Mouse (Mus musculus): ENCODE results near the gene Ubac1. TPM values are rescaled to one million over a fixed set of nuclear protein-coding genes. Genes with fewer than 3 reads are reported as not detected.
A peak's percentile ranks its signal among the peaks of the same experiment; 100 is the strongest.

The Ubac1 gene
- polyA plus RNA-seq, 1 experiment from 2014 or later: 114 TPM

- H3K4me2 ChIP-seq: peak overlapping the region; percentile 89
- peak; percentile 4; the same call in 1 of the 2 replicates for ATAC-seq (ENCODE audit: low FRiP score)
- H3K4me1 ChIP-seq (replicated peaks): peaks cover 41% of the 10 kb centered on the region
- 2% methylated on average over 37 of the region's 38 CpGs for WGBS
- H3K27ac ChIP-seq: peak overlapping the region; percentile 89
- H3K9me3 ChIP-seq: no peaks in the 10 kb centered on the region
- H3K36me3 ChIP-seq: peaks cover 5% of the 10 kb centered on the region
- H3K4me3 ChIP-seq: peak overlapping the region; percentile 85
- peak overlapping the region; percentile 91 for H3K9ac ChIP-seq
- no peaks in the 10 kb centered on the region for H3K27me3 ChIP-seq
Measured at GRCm38 (mm10) chr2:26020714-26021560, 610 bp downstream of the Ubac1 start.

- no peak for ATAC-seq (ENCODE audit: low FRiP score)
- H3K27me3 ChIP-seq: no peaks in the 10 kb centered on the region
- H3K27ac ChIP-seq: no peak overlapping the region
- H3K4me3 ChIP-seq: peak overlapping the region; percentile 85
- H3K9me3 ChIP-seq: no peaks in the 10 kb centered on the region
- H3K9ac ChIP-seq: peak overlapping the region; percentile 91; the same call in 1 of the 2 replicates
- peaks cover 41% of the 10 kb centered on the region for H3K4me1 ChIP-seq (replicated peaks)
- 93% methylated on average over 3 of the region's 3 CpGs for WGBS
- H3K36me3 ChIP-seq: peaks cover 15% of the 10 kb centered on the region
- H3K4me2 ChIP-seq: peak overlapping the region; percentile 89
Measured at GRCm38 (mm10) chr2:26019923-26020322, 1.6 kb downstream of the Ubac1 start.

- H3K4me3 ChIP-seq: no peak overlapping the region
- peaks cover 39% of the 10 kb centered on the region for H3K36me3 ChIP-seq
- no peak overlapping the region for H3K4me2 ChIP-seq
- WGBS: 80% methylated on average over 4 of the region's 4 CpGs
- peaks cover 39% of the 10 kb centered on the region for H3K4me1 ChIP-seq (replicated peaks)
- ATAC-seq (ENCODE audit: low FRiP score): no peak
- no peaks in the 10 kb centered on the region for H3K27me3 ChIP-seq
- H3K27ac ChIP-seq: no peak overlapping the region
- H3K9ac ChIP-seq: peak overlapping the region; percentile 31; the same call in 1 of the 2 replicates
- H3K9me3 ChIP-seq: no peaks in the 10 kb centered on the region
Measured at GRCm38 (mm10) chr2:26017326-26017725, 4.2 kb downstream of the Ubac1 start.

GRCm38 (mm10) chr2:26013674-26014073 lies 7.9 kb downstream of the Ubac1 start:
- no peaks in the 10 kb centered on the region for H3K9me3 ChIP-seq
- no peak for ATAC-seq (ENCODE audit: low FRiP score)
- peaks cover 16% of the 10 kb centered on the region for H3K4me1 ChIP-seq (replicated peaks)
- H3K9ac ChIP-seq: no peak overlapping the region
- no peaks in the 10 kb centered on the region for H3K27me3 ChIP-seq
- H3K36me3 ChIP-seq: peaks cover 76% of the 10 kb centered on the region
- H3K27ac ChIP-seq: no peak overlapping the region
- H3K4me3 ChIP-seq: no peak overlapping the region
- H3K4me2 ChIP-seq: no peak overlapping the region
- 92% methylated on average over 3 of the region's 3 CpGs for WGBS

- Histone ChIP-seq H3K27me3 (no peaks in the 10 kb centered on the region), H3K4me2 (no peak overlapping the region), H3K4me1 (replicated peaks) (no peaks in the 10 kb centered on the region), H3K27ac (no peak overlapping the region), H3K9me3 (no peaks in the 10 kb centered on the region), H3K36me3 (peaks cover 99% of the 10 kb centered on the region), H3K9ac (no peak overlapping the region), H3K4me3 (no peak overlapping the region)
- no peak for ATAC-seq (ENCODE audit: low FRiP score)
- WGBS: 69% methylated on average over 1 of the region's 1 CpGs
Measured at GRCm38 (mm10) chr2:26011420-26011819, 10.1 kb downstream of the Ubac1 start.

- Histone ChIP-seq H3K4me1 (replicated peaks) (0 out of 2 replicates have a peak, but pooled peaks cover 4% of the 10 kb centered on the region), H3K4me2 (no peak overlapping the region), H3K4me3 (no peak overlapping the region), H3K27me3 (no peaks in the 10 kb centered on the region), H3K36me3 (peaks cover 95% of the 10 kb centered on the region), H3K27ac (no peak overlapping the region), H3K9me3 (no peaks in the 10 kb centered on the region), H3K9ac (no peak overlapping the region)
- ATAC-seq (ENCODE audit: low FRiP score): no peak
- 88% methylated on average over 2 of the region's 2 CpGs for WGBS
Measured at GRCm38 (mm10) chr2:26002001-26002400, 19.5 kb downstream of the Ubac1 start.

GRCm38 (mm10) chr2:26001136-26001535 lies 20.4 kb downstream of the Ubac1 start:
- no peak for ATAC-seq (ENCODE audit: low FRiP score)
- H3K36me3 ChIP-seq: peaks cover 95% of the 10 kb centered on the region
- H3K27me3 ChIP-seq: no peaks in the 10 kb centered on the region
- 96% methylated on average over 5 of the region's 5 CpGs for WGBS
- no peaks in the 10 kb centered on the region for H3K9me3 ChIP-seq
- no peak overlapping the region for H3K27ac ChIP-seq
- no peak overlapping the region for H3K4me3 ChIP-seq
- H3K9ac ChIP-seq: no peak overlapping the region
- 0 out of 2 replicates have a peak, but pooled peaks cover 4% of the 10 kb centered on the region for H3K4me1 ChIP-seq (replicated peaks)
- H3K4me2 ChIP-seq: no peak overlapping the region

GRCm38 (mm10) chr2:25997716-25998115 lies 23.8 kb downstream of the Ubac1 start:
- no peak overlapping the region for H3K4me3 ChIP-seq
- peaks cover 66% of the 10 kb centered on the region for H3K36me3 ChIP-seq
- no peak for ATAC-seq (ENCODE audit: low FRiP score)
- H3K9me3 ChIP-seq: no peaks in the 10 kb centered on the region
- no peak overlapping the region for H3K9ac ChIP-seq
- no peaks in the 10 kb centered on the region for H3K27me3 ChIP-seq
- 0 out of 2 replicates have a peak, but pooled peaks cover 4% of the 10 kb centered on the region for H3K4me1 ChIP-seq (replicated peaks)
- H3K27ac ChIP-seq: no peak overlapping the region
- H3K4me2 ChIP-seq: no peak overlapping the region
- 97% methylated on average over 3 of the region's 3 CpGs for WGBS

GRCm38 (mm10) chr2:25994791-25995190 lies 26.8 kb downstream of the Ubac1 start:
- H3K27me3 ChIP-seq: no peaks in the 10 kb centered on the region
- ATAC-seq (ENCODE audit: low FRiP score): no peak
- 87% methylated on average over 3 of the region's 3 CpGs for WGBS

GRCm38 (mm10) chr2:25992285-25992684 lies 29.3 kb downstream of the Ubac1 start:
- H3K27ac ChIP-seq: no peak overlapping the region
- no peak overlapping the region for H3K9ac ChIP-seq
- H3K36me3 ChIP-seq: peaks cover 16% of the 10 kb centered on the region
- WGBS: 71% methylated on average over 2 of the region's 2 CpGs
- no peak for ATAC-seq (ENCODE audit: low FRiP score)
- no peak overlapping the region for H3K4me3 ChIP-seq
- H3K4me2 ChIP-seq: no peak overlapping the region
- H3K9me3 ChIP-seq: no peaks in the 10 kb centered on the region
- no peaks in the 10 kb centered on the region for H3K4me1 ChIP-seq (replicated peaks)
- no peaks in the 10 kb centered on the region for H3K27me3 ChIP-seq

More at GRCm38 (mm10) chr2:25994791-25995190, 26.8 kb downstream of the Ubac1 start:
- no peak overlapping the region for H3K4me3 ChIP-seq
- H3K4me2 ChIP-seq: no peak overlapping the region
- no peaks in the 10 kb centered on the region for H3K9me3 ChIP-seq
- H3K9ac ChIP-seq: no peak overlapping the region
- H3K36me3 ChIP-seq: peaks cover 41% of the 10 kb centered on the region
- H3K4me1 ChIP-seq (replicated peaks): no peaks in the 10 kb centered on the region
- H3K27ac ChIP-seq: no peak overlapping the region

GRCm38 (mm10) chr2:25989651-25990050 lies 31.9 kb downstream of the Ubac1 start:
- Histone ChIP-seq H3K9ac (no peak overlapping the region), H3K27me3 (no peaks in the 10 kb centered on the region), H3K4me3 (no peak overlapping the region), H3K4me2 (no peak overlapping the region), H3K27ac (no peak overlapping the region), H3K4me1 (replicated peaks) (peaks cover 5% of the 10 kb centered on the region; the same call in 1 of the 2 replicates), H3K9me3 (no peaks in the 10 kb centered on the region), H3K36me3 (no peaks in the 10 kb centered on the region)
- 95% methylated on average over 1 of the region's 1 CpGs for WGBS
- ATAC-seq (ENCODE audit: low FRiP score): no peak

- WGBS: 92% methylated on average over 6 of the region's 6 CpGs
- H3K4me3 ChIP-seq: no peak overlapping the region
- ATAC-seq (ENCODE audit: low FRiP score): no peak
- no peak overlapping the region for H3K4me2 ChIP-seq
- no peaks in the 10 kb centered on the region for H3K27me3 ChIP-seq
- H3K9me3 ChIP-seq: no peaks in the 10 kb centered on the region
- H3K4me1 ChIP-seq (replicated peaks): peaks cover 13% of the 10 kb centered on the region
- H3K9ac ChIP-seq: no peak overlapping the region
- H3K36me3 ChIP-seq: no peaks in the 10 kb centered on the region
- no peak overlapping the region for H3K27ac ChIP-seq
Measured at GRCm38 (mm10) chr2:25987817-25988216, 33.7 kb downstream of the Ubac1 start.

GRCm38 (mm10) chr2:25986601-25987000 lies 34.9 kb downstream of the Ubac1 start:
- peaks cover 18% of the 10 kb centered on the region for H3K4me1 ChIP-seq (replicated peaks)
- WGBS: 50% methylated on average over 5 of the region's 5 CpGs
- no peak overlapping the region for H3K4me3 ChIP-seq
- H3K9me3 ChIP-seq: no peaks in the 10 kb centered on the region
- H3K4me2 ChIP-seq: no peak overlapping the region
- no peak overlapping the region for H3K27ac ChIP-seq
- no peak for ATAC-seq (ENCODE audit: low FRiP score)
- no peaks in the 10 kb centered on the region for H3K27me3 ChIP-seq
- no peak overlapping the region; the same call in 1 of the 2 replicates for H3K9ac ChIP-seq
- no peaks in the 10 kb centered on the region for H3K36me3 ChIP-seq
